Mouse (Mus musculus) activated CD4-positive, CD25-positive, alpha-beta regulatory T cell, adult 9 weeks (primary cell): ENCODE data around the gene Daxx. TPM values are rescaled to one million over a fixed set of nuclear protein-coding genes. Genes with fewer than 3 reads are reported as not detected.

Experiments
- polyA plus RNA-seq: library from polyadenylated mRNA; unstranded; fragments of 100-300 nt; shearing (Covaris generic); gene quantifications from one replicate; pipeline ENCODE4 v1.2.1, GENCODE M21; 2017

The Daxx gene
- polyA plus RNA-seq, result 132 TPM

DNA sequence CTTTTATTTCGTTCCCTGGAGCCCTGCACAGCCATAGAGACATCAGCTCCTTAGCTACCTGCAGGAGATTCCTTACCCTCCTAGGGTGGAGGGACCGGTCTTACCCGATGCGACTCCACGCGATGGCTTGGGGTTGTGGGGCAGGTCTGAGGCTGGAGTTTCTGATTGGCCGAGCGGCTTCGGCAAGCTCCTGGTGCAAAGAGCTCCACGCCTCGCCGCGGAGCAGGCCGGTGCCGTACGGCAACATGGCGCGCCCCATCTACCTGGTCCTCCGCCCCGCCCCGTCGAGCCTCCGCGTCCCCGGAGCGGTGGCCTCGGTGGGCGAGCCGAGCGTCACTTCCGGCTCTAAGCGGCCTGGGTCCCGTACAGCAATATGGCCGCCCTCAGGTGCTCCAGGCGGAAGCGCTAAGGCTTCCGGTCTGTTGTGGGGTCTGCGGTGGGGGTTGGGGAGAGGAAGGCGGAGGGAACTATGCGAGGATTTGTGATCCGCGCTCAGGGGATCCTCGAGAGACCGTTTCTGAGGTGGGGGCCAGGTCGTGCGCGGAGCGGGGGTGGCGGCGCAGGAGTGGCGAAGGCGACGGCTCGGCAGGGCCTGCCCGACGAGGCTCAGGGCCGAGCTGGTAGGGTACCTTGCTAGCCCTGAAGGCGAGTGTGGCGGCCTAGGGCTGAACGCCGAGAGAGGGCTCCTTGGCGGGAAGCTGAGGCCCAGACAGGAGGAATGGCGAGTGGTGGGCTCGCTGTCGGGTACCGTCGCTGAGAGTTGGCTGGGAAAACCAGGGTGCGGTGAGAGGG, at the start of gene Daxx:
Gene Daxx (plus strand): TSS at position 338 of the 792 bp plus-strand sequence.

DNA sequence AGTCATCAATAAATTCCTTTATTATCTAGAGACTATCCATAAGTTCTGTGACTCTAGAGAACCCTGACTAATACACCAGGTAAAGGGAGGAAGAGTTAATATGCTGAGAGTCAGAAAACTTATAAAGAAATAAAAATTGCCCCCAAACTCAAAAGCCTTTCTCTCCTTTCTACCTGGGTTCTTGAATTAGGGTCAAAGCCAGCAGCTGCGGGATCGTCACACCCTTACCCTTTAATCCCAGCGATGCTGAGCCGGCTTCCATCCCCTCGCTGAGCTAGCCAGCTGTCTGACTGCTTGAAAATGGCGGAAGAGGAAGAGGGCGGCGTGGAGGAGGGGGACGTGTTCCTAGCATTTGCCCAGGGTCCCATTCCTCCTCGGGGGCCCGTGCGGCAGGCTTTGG, 35.7 kb upstream of the Daxx start, which contains the start of gene Gm7029:
Gene Gm7029 (plus strand): TSS at position 301 of the 400 bp plus-strand sequence.

GRCm38 (mm10) chr17:33890533-33891059, 18.6 kb upstream of the Daxx start, which contains the start of gene Kifc1:
Kifc1 (minus strand) TSS chr17:33890661.

GRCm38 (mm10) chr17:33904835-33905234, 4.4 kb upstream of the Daxx start, which contains the start of gene Platr17:
Platr17 (plus strand) TSS chr17:33905135.

DNA sequence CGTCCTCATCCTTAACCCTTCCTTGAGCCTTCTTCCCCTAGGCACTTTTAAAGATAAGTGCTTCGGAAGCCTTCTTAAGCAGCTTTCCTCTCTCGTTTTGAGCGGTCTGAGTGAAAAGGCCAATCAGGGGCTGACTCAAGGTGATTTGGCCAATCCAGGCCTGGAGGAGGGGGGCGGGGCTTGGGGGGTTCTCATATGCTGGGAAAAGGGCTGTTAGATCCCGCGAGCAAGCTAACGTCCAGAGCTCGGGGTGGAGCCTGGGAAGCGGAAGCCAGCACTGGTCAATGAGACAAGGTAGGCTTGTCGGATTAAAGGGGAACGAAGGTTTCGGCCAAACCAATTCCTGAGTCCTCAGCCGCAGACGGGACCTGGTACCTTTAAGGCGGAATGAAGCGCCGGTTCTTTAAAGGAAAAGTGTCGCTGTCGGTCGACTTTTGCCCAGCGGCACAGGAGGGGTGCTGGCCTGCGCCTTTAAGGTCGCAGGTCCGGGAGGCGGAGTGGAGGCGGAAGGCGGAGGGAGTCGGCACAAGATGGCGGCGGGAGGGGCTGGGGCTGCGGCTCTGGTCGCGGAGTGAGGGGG, 6.5 kb downstream of the Daxx start, which contains the start of the genes Tapbp and Zbtb22:
Gene Tapbp (plus strand): TSS at position 229 of the 580 bp plus-strand sequence.
Gene Zbtb22 (plus strand): TSS at position 234 of the 580 bp plus-strand sequence.

GRCm38 (mm10) chr17:33929371-33930279, 20.4 kb downstream of the Daxx start, which contains the start of gene Rgl2:
Rgl2 (plus strand) TSS chr17:33929543.

DNA sequence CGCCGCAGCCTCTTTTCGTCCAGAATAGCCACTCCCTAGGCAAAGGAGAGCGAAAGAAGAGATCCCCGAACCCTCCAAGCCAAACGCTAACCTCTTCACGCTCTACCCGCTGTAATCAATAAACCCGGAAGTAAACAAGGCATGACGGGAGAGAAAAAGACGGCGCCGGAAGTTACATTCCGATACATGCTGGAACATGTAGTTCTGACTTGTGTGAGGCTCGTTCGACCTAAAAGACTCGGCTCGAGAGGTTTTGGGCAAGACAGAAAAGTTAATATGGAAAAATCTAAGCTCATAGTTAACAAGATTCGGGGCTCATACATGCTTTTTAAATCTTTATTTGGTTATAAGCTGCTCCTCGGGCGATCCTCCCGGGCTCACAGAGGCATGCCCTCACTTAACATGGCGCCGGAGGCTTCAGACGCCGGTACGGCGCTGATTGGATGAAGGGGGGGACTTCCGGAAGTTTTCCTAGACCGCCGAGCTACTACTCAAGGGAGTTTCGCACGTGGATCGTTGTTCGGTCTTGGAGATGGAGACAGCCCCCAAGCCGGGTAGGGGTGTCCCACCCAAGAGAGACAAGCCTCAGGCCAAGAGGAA, 31.1 kb downstream of the Daxx start, which contains the start of the genes Pfdn6 and Wdr46:
Gene Pfdn6 (minus strand): TSS at position 138 of the 600 bp plus-strand sequence.
Gene Wdr46 (plus strand): TSS at position 455 of the 600 bp plus-strand sequence.

DNA sequence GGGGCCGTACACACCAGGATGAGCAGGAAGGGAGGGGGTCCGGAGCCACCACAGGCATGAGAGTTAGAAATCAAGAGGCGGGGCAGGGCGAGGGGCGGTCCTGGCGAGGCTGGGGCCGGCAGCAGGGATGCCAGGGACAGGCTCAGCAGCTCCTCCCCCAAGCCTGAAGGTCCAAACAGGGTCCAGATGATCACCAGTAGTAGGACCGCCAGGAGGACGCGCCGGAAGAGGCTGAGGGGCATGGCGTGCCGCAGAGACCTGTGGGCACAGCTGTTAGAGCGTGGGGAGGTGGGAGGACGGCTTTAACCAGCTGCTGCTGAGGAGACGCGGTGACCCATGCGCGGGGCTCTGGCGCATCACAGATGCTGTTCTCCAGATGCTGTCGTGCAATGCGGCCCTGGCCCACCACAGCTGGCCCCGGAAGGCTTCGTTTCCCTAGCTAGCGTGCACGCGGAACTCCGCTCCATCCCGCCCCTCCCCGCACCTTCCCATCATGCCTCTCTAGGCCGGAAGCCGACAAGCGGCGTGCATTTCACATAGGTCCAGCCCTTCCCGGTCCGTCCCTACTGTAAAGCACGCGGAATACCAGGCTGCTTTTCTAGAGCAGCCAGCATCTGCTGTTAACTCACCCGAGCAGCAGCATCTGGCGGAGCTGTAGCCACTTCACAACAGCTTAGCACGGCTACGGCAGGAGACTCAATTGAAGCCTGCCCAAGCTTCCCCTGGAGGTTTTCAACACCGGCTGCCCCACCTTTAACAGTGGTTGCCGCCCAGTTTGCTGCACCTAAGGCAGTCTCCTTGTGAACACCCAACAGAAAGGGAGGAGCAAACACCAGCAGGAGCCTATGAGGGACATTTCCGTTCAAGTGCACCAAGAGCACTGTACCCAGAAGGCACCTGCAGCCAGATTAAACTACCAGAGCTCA, 42.1 kb downstream of the Daxx start, which contains the start of gene B3galt4:
Gene B3galt4 (minus strand): TSS at position 468 of the 926 bp plus-strand sequence.

DNA sequence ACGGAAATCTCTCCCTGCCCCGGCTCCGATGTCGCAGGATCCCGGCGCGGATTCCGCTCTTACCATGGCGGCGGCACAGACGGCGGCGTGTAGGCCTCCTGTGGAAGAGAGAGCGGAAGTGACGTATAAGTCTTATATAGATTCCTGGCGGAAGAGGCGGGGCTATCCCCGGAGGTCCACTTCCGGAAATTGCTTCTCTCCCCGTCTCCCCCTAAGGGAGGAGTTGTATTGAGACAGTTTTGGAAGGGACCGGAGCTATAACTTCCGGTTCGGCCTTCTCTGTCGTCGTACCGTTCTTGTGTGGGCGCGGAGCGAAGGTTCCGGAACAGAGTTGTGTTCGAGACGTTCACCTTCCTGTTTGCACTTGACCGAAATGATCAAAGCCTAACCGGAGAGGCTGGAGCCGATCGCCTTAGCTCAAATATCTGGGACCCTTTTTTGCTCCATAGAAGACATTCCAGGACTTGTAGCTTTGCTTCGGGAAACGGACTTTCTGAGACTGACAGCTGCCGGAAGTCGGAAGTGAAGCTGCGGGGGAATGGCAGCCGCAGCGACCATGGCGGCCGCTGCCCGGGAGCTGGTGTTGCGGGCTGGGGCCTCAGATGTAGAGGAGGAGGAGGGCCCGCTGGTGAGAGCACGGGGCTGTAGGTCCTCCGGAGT, 46.5 kb downstream of the Daxx start, which contains the start of the genes Vps52 and Rps18:
Gene Vps52 (plus strand): TSS at position 258 of the 660 bp plus-strand sequence.
Gene Rps18 (minus strand): TSS at position 447 of the 660 bp plus-strand sequence.

Other genes with a start within 250 kb of the Daxx start
- gene Hnrnpm, start 222.6 kb upstream of the Daxx start, polyA plus RNA-seq, result 416 TPM
- gene March2, start 190.7 kb upstream of the Daxx start, polyA plus RNA-seq, result 50.9 TPM
- 298 TPM for gene Rab11b, start 148.9 kb upstream of the Daxx start, polyA plus RNA-seq
- gene Angptl4, start 127.6 kb upstream of the Daxx start, polyA plus RNA-seq, result 4.4 TPM
- 3.4 TPM for gene Kank3, start 98.9 kb upstream of the Daxx start, polyA plus RNA-seq
- gene Rps28, start 84.9 kb upstream of the Daxx start, polyA plus RNA-seq, result 1,074 TPM
- gene Ndufa7, start 84.8 kb upstream of the Daxx start, polyA plus RNA-seq, result 386 TPM
- gene Cd320, start 66.3 kb upstream of the Daxx start, polyA plus RNA-seq, result 32.2 TPM
- gene Gm7029, start 35.6 kb upstream of the Daxx start, polyA plus RNA-seq, result not detected
- gene Kifc1, start 18.8 kb upstream of the Daxx start, polyA plus RNA-seq, result 8.5 TPM
- 5.0 TPM for gene Platr17, start 4.3 kb upstream of the Daxx start, polyA plus RNA-seq
- gene Tapbp, start 6.5 kb downstream of the Daxx start, polyA plus RNA-seq, result 697 TPM
- 20.2 TPM for gene Zbtb22, start 6.5 kb downstream of the Daxx start, polyA plus RNA-seq
- 135 TPM for gene Rgl2, start 20.1 kb downstream of the Daxx start, polyA plus RNA-seq
- gene Pfdn6, start 30.9 kb downstream of the Daxx start, polyA plus RNA-seq, result 140 TPM
- 58.5 TPM for gene Wdr46, start 31.2 kb downstream of the Daxx start, polyA plus RNA-seq
- gene B3galt4, start 42.1 kb downstream of the Daxx start, polyA plus RNA-seq, result 30.8 TPM
- gene Vps52, start 46.4 kb downstream of the Daxx start, polyA plus RNA-seq, result 89.2 TPM
- 2,816 TPM for gene Rps18, start 46.6 kb downstream of the Daxx start, polyA plus RNA-seq
- gene H2-K1, start 90.9 kb downstream of the Daxx start, polyA plus RNA-seq, result 13,533 TPM
- gene Ring1, start 115.3 kb downstream of the Daxx start, polyA plus RNA-seq, result 21.4 TPM
- gene H2-Ke6, start 118.6 kb downstream of the Daxx start, polyA plus RNA-seq, result 41.5 TPM
- gene Slc39a7, start 122.3 kb downstream of the Daxx start, polyA plus RNA-seq, result 132 TPM
- 22.6 TPM for gene Rxrb, start 122.4 kb downstream of the Daxx start, polyA plus RNA-seq
- 3.3 TPM for gene Col11a2, start 130.0 kb downstream of the Daxx start, polyA plus RNA-seq
- gene H2-Oa, start 182.9 kb downstream of the Daxx start, polyA plus RNA-seq, result 34.3 TPM
- gene H2-DMa, start 210.1 kb downstream of the Daxx start, polyA plus RNA-seq, result 108 TPM
- 142 TPM for gene Brd2, start 213.2 kb downstream of the Daxx start, polyA plus RNA-seq
- gene H2-DMb2, start 233.9 kb downstream of the Daxx start, polyA plus RNA-seq, result 5.1 TPM
- gene H2-DMb1, start 243.7 kb downstream of the Daxx start, polyA plus RNA-seq, result 4.3 TPM